Mouse (Mus musculus): ENCODE results near the gene Cpne9. TPM values are rescaled to one million over a fixed set of nuclear protein-coding genes. Genes with fewer than 3 reads are reported as not detected.

Cpne9 gene
- polyA plus RNA-seq, 1 experiment from 2014 or later = 0.31 TPM

- Histone ChIP-seq H3K27me3 (0 out of 2 replicates have a peak, but pooled peaks cover 3% of the 10 kb centered on the region), H3K4me1 (replicated peaks) (no peaks in the 10 kb centered on the region), H3K4me2 (no peak overlapping the region), H3K27ac (replicated peaks) (no peak overlapping the region), H3K36me3 (no peaks in the 10 kb centered on the region), H3K4me3 (no peak overlapping the region), H3K9ac (no peak overlapping the region), H3K9me3 (no peaks in the 10 kb centered on the region)
- ATAC-seq (ENCODE audit: low read depth) = no peak
- 100% methylated on average over 1 of the region's 1 CpGs for WGBS
Observed at GRCm38 (mm10) chr6:113351161-113351560, 69.1 kb downstream of the Cpne9 start.

- Histone ChIP-seq H3K4me3 (no peak overlapping the region), H3K4me1 (replicated peaks) (no peaks in the 10 kb centered on the region), H3K27ac (replicated peaks) (no peak overlapping the region), H3K27me3 (0 out of 2 replicates have a peak, but pooled peaks cover 3% of the 10 kb centered on the region), H3K4me2 (no peak overlapping the region), H3K36me3 (no peaks in the 10 kb centered on the region), H3K9ac (no peak overlapping the region), H3K9me3 (no peaks in the 10 kb centered on the region)
- WGBS = 63% methylated on average over 10 of the region's 10 CpGs
- ATAC-seq (ENCODE audit: low read depth) = no peak
Observed at GRCm38 (mm10) chr6:113351653-113352052, 69.5 kb downstream of the Cpne9 start.

GRCm38 (mm10) chr6:113352820-113353219, 70.7 kb downstream of the Cpne9 start:
- no peak overlapping the region for H3K9ac ChIP-seq
- 66% methylated on average over 3 of the region's 3 CpGs for WGBS
- H3K9me3 ChIP-seq = no peaks in the 10 kb centered on the region
- H3K4me3 ChIP-seq = no peak overlapping the region
- no peaks in the 10 kb centered on the region for H3K4me1 ChIP-seq (replicated peaks)
- no peak overlapping the region for H3K27ac ChIP-seq (replicated peaks)
- no peak overlapping the region for H3K4me2 ChIP-seq
- no peaks in the 10 kb centered on the region for H3K27me3 ChIP-seq
- no peak for ATAC-seq (ENCODE audit: low read depth)
- no peaks in the 10 kb centered on the region for H3K36me3 ChIP-seq

GRCm38 (mm10) chr6:113353696-113354095, 71.6 kb downstream of the Cpne9 start:
- Histone ChIP-seq H3K36me3 (no peaks in the 10 kb centered on the region), H3K9me3 (no peaks in the 10 kb centered on the region), H3K4me3 (no peak overlapping the region), H3K4me2 (no peak overlapping the region), H3K9ac (no peak overlapping the region), H3K4me1 (replicated peaks) (no peaks in the 10 kb centered on the region), H3K27ac (replicated peaks) (no peak overlapping the region), H3K27me3 (no peaks in the 10 kb centered on the region)
- 77% methylated on average over 3 of the region's 3 CpGs for WGBS
- ATAC-seq (ENCODE audit: low read depth) = no peak

Other genes with a start within 250 kb of the Cpne9 start
- 58.8 and 64.5 TPM in 2 replicates for gene Thumpd3, start 236.1 kb upstream of the Cpne9 start, polyA plus RNA-seq (2015; fragmentation: Nextera tagmentation; extraction: Ambion mirVana)
- gene Setd5, start 204.9 kb upstream of the Cpne9 start, polyA plus RNA-seq (2015; fragmentation: Nextera tagmentation; extraction: Ambion mirVana) = 50.3 and 54.0 TPM in 2 replicates
- gene Lhfpl4, start 86.9 kb upstream of the Cpne9 start, polyA plus RNA-seq (2015; fragmentation: Nextera tagmentation; extraction: Ambion mirVana) = 47.1 and 49.3 TPM in 2 replicates
- 36.8 and 37.0 TPM in 2 replicates for gene Mtmr14, start 44.5 kb upstream of the Cpne9 start, polyA plus RNA-seq (2015; fragmentation: Nextera tagmentation; extraction: Ambion mirVana)
- 16.7 and 16.8 TPM in 2 replicates for gene Brpf1, start 24.8 kb downstream of the Cpne9 start, polyA plus RNA-seq (2015; fragmentation: Nextera tagmentation; extraction: Ambion mirVana)
- 9.0 and 10.2 TPM in 2 replicates for gene Ogg1, start 44.7 kb downstream of the Cpne9 start, polyA plus RNA-seq (2015; fragmentation: Nextera tagmentation; extraction: Ambion mirVana)
- gene Camk1, start 61.7 kb downstream of the Cpne9 start, polyA plus RNA-seq (2015; fragmentation: Nextera tagmentation; extraction: Ambion mirVana) = 76.4 and 78.0 TPM in 2 replicates
- 63.8 and 64.5 TPM in 2 replicates for gene Tada3, start 95.6 kb downstream of the Cpne9 start, polyA plus RNA-seq (2015; fragmentation: Nextera tagmentation; extraction: Ambion mirVana)
- 375 and 421 TPM in 2 replicates for gene Arpc4, start 95.8 kb downstream of the Cpne9 start, polyA plus RNA-seq (2015; fragmentation: Nextera tagmentation; extraction: Ambion mirVana)
- gene Ttll3, start 107.0 kb downstream of the Cpne9 start, polyA plus RNA-seq (2015; fragmentation: Nextera tagmentation; extraction: Ambion mirVana) = 9.9 and 11.3 TPM in 2 replicates
- 19.2 and 19.7 TPM in 2 replicates for gene Rpusd3, start 137.0 kb downstream of the Cpne9 start, polyA plus RNA-seq (2015; fragmentation: Nextera tagmentation; extraction: Ambion mirVana)
- gene Cidec, start 153.5 kb downstream of the Cpne9 start, polyA plus RNA-seq (2015; fragmentation: Nextera tagmentation; extraction: Ambion mirVana) = not detected in 2 replicates
- 91.8 and 95.8 TPM in 2 replicates for gene Jagn1, start 160.3 kb downstream of the Cpne9 start, polyA plus RNA-seq (2015; fragmentation: Nextera tagmentation; extraction: Ambion mirVana)
- 0.37 and 0.38 TPM in 2 replicates for gene Il17re, start 176.2 kb downstream of the Cpne9 start, polyA plus RNA-seq (2015; fragmentation: Nextera tagmentation; extraction: Ambion mirVana)
- gene Il17rc, start 189.1 kb downstream of the Cpne9 start, polyA plus RNA-seq (2015; fragmentation: Nextera tagmentation; extraction: Ambion mirVana) = 2.1 and 2.9 TPM in 2 replicates
- gene Creld1, start 201.0 kb downstream of the Cpne9 start, polyA plus RNA-seq (2015; fragmentation: Nextera tagmentation; extraction: Ambion mirVana) = 78.9 and 79.0 TPM in 2 replicates
- gene Prrt3, start 219.6 kb downstream of the Cpne9 start, polyA plus RNA-seq (2015; fragmentation: Nextera tagmentation; extraction: Ambion mirVana) = 5.2 and 5.6 TPM in 2 replicates
- 103 and 108 TPM in 2 replicates for gene Emc3, start 249.3 kb downstream of the Cpne9 start, polyA plus RNA-seq (2015; fragmentation: Nextera tagmentation; extraction: Ambion mirVana)
- gene Fancd2, start 249.4 kb downstream of the Cpne9 start, polyA plus RNA-seq (2015; fragmentation: Nextera tagmentation; extraction: Ambion mirVana) = 1.8 and 2.1 TPM in 2 replicates

Data from neural tube, embryonic 13.5 days (tissue).